Mouse (Mus musculus) left cerebral cortex, adult 11 months (tissue): Measurements from ENCODE around the gene Hist1h4m.
"Not testable (repeated sequence)": the region's sequence is repeated elsewhere in the genome, so short reads cannot be mapped to it uniquely, and the experiment has no call there.

Experiments
- DNase-seq: peaks from one replicate; pipeline ENCODE4 v3.0.0; 2022; ENCODE audit warnings: low spot score

Gene Hist1h4m

GRCm38 (mm10) chr13:21811539-21811938 is at the start of gene Hist1h4m:
Hist1h4m (plus strand) TSS chr13:21811746.
- not testable (repeated sequence) for DNase-seq

- peak; percentile 77 for DNase-seq
Measured at GRCm38 (mm10) chr13:21778814-21779766, 32.5 kb upstream of the Hist1h4m start.

- peak; percentile 36 for DNase-seq
Measured at GRCm38 (mm10) chr13:21779767-21780731, 31.5 kb upstream of the Hist1h4m start, which contains the start of gene Hist1h1b. Hist1h1b (minus strand) TSS chr13:21780625.

GRCm38 (mm10) chr13:21781021-21781555 is 30.5 kb upstream of the Hist1h4m start:
- DNase-seq = no peak

GRCm38 (mm10) chr13:21781639-21782038 is 29.9 kb upstream of the Hist1h4m start:
- no peak for DNase-seq

- not testable (repeated sequence) for DNase-seq
Measured at GRCm38 (mm10) chr13:21782361-21783254, 28.9 kb upstream of the Hist1h4m start.

- DNase-seq = peak; percentile 80
Measured at GRCm38 (mm10) chr13:21783255-21783617, 28.3 kb upstream of the Hist1h4m start, which contains the start of gene Hist1h3i. Hist1h3i (minus strand) TSS chr13:21783370.

GRCm38 (mm10) chr13:21783734-21784161 is 27.8 kb upstream of the Hist1h4m start:
- DNase-seq = no peak

GRCm38 (mm10) chr13:21784311-21784710 is 27.2 kb upstream of the Hist1h4m start:
- DNase-seq = no peak

- DNase-seq = no peak
Measured at GRCm38 (mm10) chr13:21786189-21786898, 25.2 kb upstream of the Hist1h4m start.

- DNase-seq = peak; percentile 92
Measured at GRCm38 (mm10) chr13:21786899-21787629, 24.5 kb upstream of the Hist1h4m start, which contains the start of the genes Hist1h2an and Hist1h2bp. Hist1h2an (minus strand) TSS chr13:21787218. Hist1h2bp (plus strand) TSS chr13:21787461.

GRCm38 (mm10) chr13:21787760-21788593 is 23.6 kb upstream of the Hist1h4m start:
- DNase-seq = no peak

- no peak for DNase-seq
Measured at GRCm38 (mm10) chr13:21789925-21790324, 21.6 kb upstream of the Hist1h4m start.

- no peak for DNase-seq
Measured at GRCm38 (mm10) chr13:21790601-21791283, 20.8 kb upstream of the Hist1h4m start.

GRCm38 (mm10) chr13:21795584-21795983 is 16.0 kb upstream of the Hist1h4m start:
- no peak for DNase-seq

- DNase-seq = not testable (repeated sequence)
Measured at GRCm38 (mm10) chr13:21797163-21797562, 14.4 kb upstream of the Hist1h4m start.

GRCm38 (mm10) chr13:21803058-21803457 is 8.5 kb upstream of the Hist1h4m start:
- DNase-seq = not testable (repeated sequence)

- DNase-seq = not testable (repeated sequence)
Measured at GRCm38 (mm10) chr13:21810073-21810472, 1.5 kb upstream of the Hist1h4m start, which contains the start of the genes Hist1h2bq and Hist1h2ao. Hist1h2bq (minus strand) TSS chr13:21810197. Hist1h2ao (plus strand) TSS chr13:21810465.
